8 mouse cellular contexts compared by ENCODE assay signal in the genomic region with DNA sequence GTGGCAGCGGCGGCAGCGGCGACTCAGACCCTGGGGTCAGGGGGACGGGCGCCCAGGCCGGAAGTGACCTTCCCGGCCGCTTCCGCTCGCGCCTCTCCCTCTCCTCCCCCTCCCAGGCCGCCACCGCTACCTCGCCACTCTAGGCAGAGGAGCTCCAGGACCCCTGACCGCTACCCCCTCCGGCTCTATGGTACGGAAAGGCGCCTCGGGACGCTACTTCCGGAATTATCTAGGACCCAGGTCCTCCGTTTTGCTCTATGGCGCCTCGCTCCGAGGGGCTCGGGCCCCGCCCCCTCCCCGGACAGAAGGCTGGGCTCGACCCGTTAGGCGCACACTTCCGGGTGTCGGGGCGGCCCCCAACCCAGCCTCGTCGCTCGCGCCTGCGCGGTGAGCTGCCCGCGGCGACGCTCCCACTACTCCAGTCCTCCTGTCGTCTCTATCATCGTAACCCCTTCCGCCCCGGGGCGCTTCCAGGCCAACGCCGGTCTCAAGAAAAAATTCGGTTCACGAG. TPM values are rescaled to one million over a fixed set of nuclear protein-coding genes. Genes with fewer than 3 reads are reported as not detected.
A peak's percentile ranks its signal among the peaks of the same experiment; 100 is the strongest.
DNase-seq lines count a peak whose midpoint lies in the region; ATAC-seq and TF ChIP-seq lines count a peak whose summit lies in the region.

Zfp787 (minus strand) TSS at position 97 of the 511 bp plus-strand sequence.

- peak within 1 kb of the TSS; percentile 87 for H3K4me3 ChIP-seq in forebrain, embryonic 16.5 days (replicated peaks; ENCODE audit: low read length)
- peak within 1 kb of the TSS; percentile 98 for H3K4me3 ChIP-seq in layer of hippocampus, adult 2 months
- H3K4me3 ChIP-seq in lung, embryonic 14.5 days (ENCODE audit: low read depth, low read length) = peak within 1 kb of the TSS; percentile 81
- peak within 1 kb of the TSS; percentile 80 for H3K4me3 ChIP-seq in olfactory bulb, adult 2 months (ENCODE audit: insufficient read depth, low read depth, low read length)
- H3K4me3 ChIP-seq in thymus, adult 2 months (ENCODE audit: control insufficient read depth, insufficient read depth, low read length) = peak within 1 kb of the TSS; percentile 78

- under 1% methylated on average over 46 of the region's 54 CpGs for WGBS in forebrain, embryonic 16.5 days
- WGBS in lung, embryonic 14.5 days = 0% methylated on average over 47 of the region's 54 CpGs
- under 1% methylated on average over 48 of the region's 54 CpGs for WGBS in olfactory bulb, adult 2 months
- WGBS in thymus, adult 2 months = 1% methylated on average over 54 of the region's 54 CpGs

- no peaks in the 10 kb centered on the region for H3K36me3 ChIP-seq in forebrain, embryonic 16.5 days (ENCODE audit: control insufficient read depth, insufficient read depth)
- H3K36me3 ChIP-seq in lung, embryonic 14.5 days (ENCODE audit: insufficient read depth) = no peaks in the 10 kb centered on the region
- H3K36me3 ChIP-seq in thymus, adult 2 months (ENCODE audit: control insufficient read depth, insufficient read depth, low read length) = no peaks in the 10 kb centered on the region

- H3K27ac ChIP-seq in forebrain, embryonic 16.5 days (ENCODE audit: low read length) = peak within 1 kb of the TSS; percentile 95
- peak within 1 kb of the TSS; percentile 97 for H3K27ac ChIP-seq in layer of hippocampus, adult 2 months
- H3K27ac ChIP-seq in lung, embryonic 14.5 days (ENCODE audit: low read depth) = peak within 1 kb of the TSS; percentile 92
- H3K27ac ChIP-seq in olfactory bulb, adult 2 months (ENCODE audit: insufficient read depth, low read depth, low read length) = peak within 1 kb of the TSS; percentile 80
- peak within 1 kb of the TSS; percentile 60 for H3K27ac ChIP-seq in thymus, adult 2 months (ENCODE audit: control insufficient read depth, insufficient read depth, low read length)

- peak within 1 kb of the TSS; percentile 96 for H3K9ac ChIP-seq in forebrain, embryonic 16.5 days (replicated peaks; ENCODE audit: low read depth, low read length)
- peak within 1 kb of the TSS; percentile 95 for H3K9ac ChIP-seq in lung, embryonic 14.5 days

- H3K9me3 ChIP-seq in forebrain, embryonic 16.5 days (ENCODE audit: control insufficient read depth, low read length) = no peaks in the 10 kb centered on the region
- H3K9me3 ChIP-seq in lung, embryonic 14.5 days (ENCODE audit: low read depth, low read length) = no peaks in the 10 kb centered on the region

- intact Hi-C loops in heart, postnatal 36 days (cut with DNase I) = loop anchor here (1.0 kb wide), 1 partner anchor 15 kb away; no protein-coding TSS in a partner anchor

- H3K4me2 ChIP-seq in forebrain, embryonic 16.5 days (ENCODE audit: low read length) = peak within 1 kb of the TSS; percentile 82
- H3K4me2 ChIP-seq in lung, embryonic 14.5 days = peak within 1 kb of the TSS; percentile 67

- 0 out of 2 replicates have a peak, but pooled peaks have one; percentile 10 for TF ChIP-seq POLR2A in olfactory bulb, adult 2 months (IDR thresholded peaks at IDR 0.05; ENCODE audit: insufficient read depth, low read depth, low read length)
- peak; percentile 58; the same call in 1 of the 2 replicates for TF ChIP-seq POLR2A in thymus, adult 2 months (IDR thresholded peaks at IDR 0.05; ENCODE audit: control insufficient read depth, extremely low read depth, insufficient read depth, low read length, poor library complexity)

- TF ChIP-seq CTCF in layer of hippocampus, adult 2 months (conservative IDR thresholded peaks at IDR 0.05) = no peak
- no peak for TF ChIP-seq CTCF in lung, embryonic 14.5 days (IDR thresholded peaks at IDR 0.05; ENCODE audit: low read depth)
- no peak for TF ChIP-seq CTCF in olfactory bulb, adult 2 months (IDR thresholded peaks at IDR 0.05; ENCODE audit: insufficient read depth, low read depth, low read length)
- TF ChIP-seq CTCF in thymus, adult 2 months (IDR thresholded peaks at IDR 0.05; ENCODE audit: borderline replicate concordance, control insufficient read depth, extremely low read depth, insufficient read depth, low read length, poor library complexity) = no peak

- DNase-seq in ES-CJ7 (ENCODE audit: low read depth, low spot score) = peak; percentile 98
- DNase-seq in cerebellum, adult 11-12 months = peak; percentile 98
- peak; percentile 93 to 97 for DNase-seq in heart, postnatal 36 days
- peak; percentile 96 to 98 for DNase-seq in layer of hippocampus, adult 2 months (ENCODE audit: low spot score in 2 of 2)
- DNase-seq in lung, embryonic 14.5 days = peak; percentile 96
- peak; percentile 95 for DNase-seq in thymus, adult 2 months

- peaks cover 20% of the 10 kb centered on the region for H3K4me1 ChIP-seq in forebrain, embryonic 16.5 days (replicated peaks; ENCODE audit: control insufficient read depth, insufficient read depth, low read length)
- peaks cover 4% of the 10 kb centered on the region; the same call in 1 of the 2 replicates for H3K4me1 ChIP-seq in lung, embryonic 14.5 days (ENCODE audit: insufficient read depth)
- H3K4me1 ChIP-seq in olfactory bulb, adult 2 months (ENCODE audit: control insufficient read depth, insufficient read depth, low read length) = peaks cover 13% of the 10 kb centered on the region
- peaks cover 15% of the 10 kb centered on the region for H3K4me1 ChIP-seq in thymus, adult 2 months (replicated peaks; ENCODE audit: control insufficient read depth, insufficient read depth, low read length)

- no peaks in the 10 kb centered on the region for H3K27me3 ChIP-seq in forebrain, embryonic 16.5 days (replicated peaks; ENCODE audit: control insufficient read depth, insufficient read depth, low read length)
- no peaks in the 10 kb centered on the region for H3K27me3 ChIP-seq in lung, embryonic 14.5 days (ENCODE audit: insufficient read depth, low read length)
- no peaks in the 10 kb centered on the region for H3K27me3 ChIP-seq in thymus, adult 2 months (ENCODE audit: control insufficient read depth, insufficient read depth, low read length)

- ATAC-seq in forebrain, embryonic 16.5 days = peak; percentile 97
- peak; percentile 98 for ATAC-seq in lung, embryonic 14.5 days (ENCODE audit: insufficient read depth)

RNA-seq across cellular contexts. Expression of gene Zfp787, which starts in this region (rescaled TPM):
- 16.9 and 21.3 TPM in 2 replicates for polyA plus RNA-seq in forebrain, embryonic 16.5 days (2015; fragmentation: Nextera tagmentation; extraction: Ambion mirVana)
- total RNA-seq in heart, postnatal 36 days (2021) = 10 to 100 TPM; 30.2 to 34.0 TPM
- 10 to 100 TPM; 26.2 to 27.3 TPM for total RNA-seq in layer of hippocampus, adult 2 months (2021)
- 12.7 and 14.9 TPM in 2 replicates for polyA plus RNA-seq in lung, embryonic 14.5 days (2014; fragmentation: Nextera tagmentation; extraction: Ambion mirVana)
- polyA plus RNA-seq in olfactory bulb, adult 2 months (2012; ENCODE audit: insufficient read depth, insufficient read length, low replicate concordance, missing spikeins) = not detected in 2 replicates
- polyA plus RNA-seq in thymus, adult 2 months (2012; rRNA removed) = 58.2 and 62.9 TPM in 2 replicates

Comparison
In these comparisons a context has a peak if more than half of its experiments do, and no peak if none do; other contexts are left out.
1. Peak in every context shown above with its lines: DNase-seq, ATAC-seq, H3K4me3 ChIP-seq and H3K27ac ChIP-seq.
2. RNA of gene Zfp787 (polyA plus RNA-seq): 58.2 to 62.9 TPM in thymus, adult 2 months, 16.9 to 21.3 TPM in forebrain, embryonic 16.5 days and 12.7 to 14.9 TPM in lung, embryonic 14.5 days; not detected in olfactory bulb, adult 2 months; every median in the first group is over 10 times any median in the second.